Mouse (Mus musculus) hindbrain, embryonic 16.5 days (tissue): Measurements from ENCODE around the gene Gpr75. TPM values are rescaled to one million over a fixed set of nuclear protein-coding genes. Genes with fewer than 3 reads are reported as not detected.

Experiments used
- ATAC-seq: fragments of 200-750 bp; cut with Nextera tagmentation; 2 replicates; pipeline ENCODE4 v1.8.0; 2017; ENCODE audit warnings: moderate TSS enrichment, moderate library complexity
- H3K27ac ChIP-seq: fragments of 300-500 bp; sonication (generic); 2 replicates; pipeline ENCODE4 v1.5.1; 2014; ENCODE audit warnings: low read depth, mild to moderate bottlenecking, control low read depth, low read length, moderate library complexity
- H3K27me3 ChIP-seq: fragments of 300-500 bp; sonication (generic); replicated peaks from 2 replicates; pipeline ENCODE4 v1.6.1; 2014; ENCODE audit warnings: low read length; ENCODE audit not compliant: control insufficient read depth, insufficient read depth
- H3K36me3 ChIP-seq: fragments of 300-500 bp; sonication (generic); 2 replicates; pipeline ENCODE4 v1.6.1; 2014; ENCODE audit warnings: mild to moderate bottlenecking, low read length, moderate library complexity, mixed read lengths; ENCODE audit not compliant: control insufficient read depth, insufficient read depth
- H3K4me1 ChIP-seq: fragments of 300-500 bp; sonication (generic); 2 replicates; pipeline ENCODE4 v1.6.1; 2014; ENCODE audit warnings: low read depth, low read length; ENCODE audit not compliant: control insufficient read depth, insufficient read depth
- H3K4me2 ChIP-seq: fragments of 300-500 bp; sonication (generic); 2 replicates; pipeline ENCODE4 v1.6.1; 2014; ENCODE audit warnings: mild to moderate bottlenecking, low read length, control low read depth, moderate library complexity
- H3K4me3 ChIP-seq: fragments of 300-500 bp; sonication (generic); 2 replicates; pipeline ENCODE4 v1.5.1; 2014; ENCODE audit warnings: mild to moderate bottlenecking, low read length, control low read depth, moderate library complexity
- H3K9ac ChIP-seq: fragments of 300-500 bp; sonication (generic); 2 replicates; pipeline ENCODE4 v1.6.1; 2014; ENCODE audit warnings: low read depth, mild to moderate bottlenecking, control low read depth, low read length, moderate library complexity
- H3K9me3 ChIP-seq: fragments of 300-500 bp; sonication (generic); 2 replicates; pipeline ENCODE4 v1.6.1; 2014; ENCODE audit warnings: mild to moderate bottlenecking, low read length, moderate library complexity; ENCODE audit not compliant: control insufficient read depth
- WGBS: fragments of 180-500 bp; shearing (Covaris S2); extraction: QIAGEN DNeasy Blood & Tissue Kit; methylation state at CpG from one replicate; pipeline ENCODE4 v1.1.7; 2014; 5-methylcytosine and 5-hydroxymethylcytosine counted together
- polyA plus RNA-seq: library from polyadenylated mRNA; unstranded; fragments of >200 nt; fragmentation: Nextera tagmentation; extraction: Ambion mirVana; gene quantifications from 2 replicates; pipeline ENCODE4 v1.2.1, GENCODE M21; 2015

The Gpr75 gene
- polyA plus RNA-seq, 1 experiment from 2014 or later = 8.9 TPM

DNA sequence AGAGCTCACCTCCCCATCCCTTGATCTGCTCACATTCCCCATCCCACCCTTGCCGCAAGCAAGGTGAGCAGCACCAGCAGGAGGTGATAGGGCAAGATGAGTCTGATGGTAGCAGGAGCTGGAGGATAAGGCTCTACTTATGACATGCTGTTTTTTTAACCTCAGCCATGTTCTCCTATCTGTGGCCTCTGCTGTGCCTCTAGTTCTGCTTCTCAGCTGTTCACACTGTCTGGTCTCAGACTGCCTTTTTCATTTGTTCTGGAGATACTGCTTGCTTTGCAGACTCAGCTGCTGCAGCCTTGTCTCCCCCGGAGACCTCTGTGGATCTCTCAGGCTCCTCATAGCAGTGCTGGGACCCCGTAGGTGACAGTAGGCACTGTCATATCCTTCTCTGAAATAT lies 38.1 kb downstream of the Gpr75 start:
- Histone ChIP-seq H3K9ac (no peak overlapping the region), H3K4me1 (no peaks in the 10 kb centered on the region), H3K4me3 (no peak overlapping the region), H3K36me3 (peaks cover 15% of the 10 kb centered on the region), H3K27me3 (no peaks in the 10 kb centered on the region), H3K27ac (no peak overlapping the region), H3K4me2 (no peak overlapping the region), H3K9me3 (no peaks in the 10 kb centered on the region)
- WGBS = 98% methylated on average over 3 of the region's 3 CpGs
- no peak for ATAC-seq

DNA sequence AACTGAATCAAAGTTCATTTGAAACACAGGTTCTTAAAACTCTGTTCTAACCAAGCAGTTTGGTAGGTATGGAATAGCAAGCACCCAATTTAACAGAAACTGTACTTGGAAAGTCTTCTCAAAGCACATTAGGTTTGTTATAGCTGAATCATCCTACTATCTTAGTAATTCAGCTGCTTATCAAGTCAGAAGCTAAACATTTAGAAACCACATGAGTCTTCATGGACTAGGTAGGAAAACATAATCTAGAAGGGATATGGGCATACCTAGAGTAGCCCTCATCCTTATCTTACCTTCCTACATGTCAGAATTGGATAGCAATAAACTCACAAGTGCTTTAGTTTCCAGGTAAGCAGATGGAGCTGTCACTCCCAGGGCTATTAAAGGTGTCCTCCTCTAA lies 42.9 kb downstream of the Gpr75 start:
- no peak overlapping the region for H3K4me3 ChIP-seq
- H3K36me3 ChIP-seq = peaks cover 18% of the 10 kb centered on the region
- ATAC-seq = no peak
- H3K9ac ChIP-seq = no peak overlapping the region
- H3K27me3 ChIP-seq = no peaks in the 10 kb centered on the region
- H3K4me1 ChIP-seq = no peaks in the 10 kb centered on the region
- no peak overlapping the region for H3K4me2 ChIP-seq
- no peak overlapping the region for H3K27ac ChIP-seq
- H3K9me3 ChIP-seq = no peaks in the 10 kb centered on the region

DNA sequence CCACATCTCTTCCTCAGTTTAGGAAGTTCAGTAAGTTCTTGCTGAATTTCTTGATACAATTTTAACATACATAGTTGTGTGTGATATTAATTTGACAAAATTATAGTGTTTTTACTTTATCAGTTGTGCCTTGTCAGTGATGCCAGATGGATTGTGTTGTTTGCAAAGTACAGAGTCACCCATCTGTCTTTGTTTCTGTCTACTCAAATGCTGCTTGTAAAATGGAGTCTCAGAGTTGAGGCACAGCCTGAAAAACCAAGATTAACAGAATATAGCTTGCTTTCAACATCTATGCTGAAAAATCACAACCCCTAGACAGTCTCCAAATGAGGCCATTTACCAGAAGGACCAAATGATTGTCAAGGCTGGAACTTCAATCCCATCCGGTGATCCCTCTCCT lies 43.3 kb downstream of the Gpr75 start:
- H3K36me3 ChIP-seq = peaks cover 18% of the 10 kb centered on the region

More for the DNA sequence above, 43.3 kb downstream of the Gpr75 start:
- H3K27me3 ChIP-seq = no peaks in the 10 kb centered on the region
- no peak for ATAC-seq
- H3K4me1 ChIP-seq = no peaks in the 10 kb centered on the region
- no peak overlapping the region for H3K4me3 ChIP-seq
- H3K4me2 ChIP-seq = no peak overlapping the region
- H3K27ac ChIP-seq = no peak overlapping the region
- WGBS = 100% methylated on average over 1 of the region's 1 CpGs
- no peaks in the 10 kb centered on the region for H3K9me3 ChIP-seq
- no peak overlapping the region for H3K9ac ChIP-seq

Other genes with a start within 250 kb of the Gpr75 start
- 25.2 and 35.1 TPM in 2 replicates for gene Acyp2, start 235.8 kb upstream of the Gpr75 start, polyA plus RNA-seq
- gene Psme4, start 113.6 kb upstream of the Gpr75 start, polyA plus RNA-seq = 10.7 and 11.0 TPM in 2 replicates
- 28.7 and 29.7 TPM in 2 replicates for gene Asb3, start 58 bp downstream of the Gpr75 start, polyA plus RNA-seq
- 10.3 and 10.7 TPM in 2 replicates for gene Erlec1, start 69.0 kb downstream of the Gpr75 start, polyA plus RNA-seq
- 32.8 and 34.7 TPM in 2 replicates for gene Chac2, start 101.0 kb downstream of the Gpr75 start, polyA plus RNA-seq